Mouse (Mus musculus) G1E (cell line): ENCODE measurements around the gene Gpr157. TPM values are rescaled to one million over a fixed set of nuclear protein-coding genes. Genes with fewer than 3 reads are reported as not detected.

Experiments
- ATAC-seq: 2 replicates; pipeline ENCODE4 v1.8.0; 2016; ENCODE audit warnings: mild to moderate bottlenecking; ENCODE audit not compliant: insufficient number of reproducible peaks, poor library complexity, low FRiP score, severe bottlenecking; ENCODE audit errors: extremely low read depth
- DNase-seq: peaks from one replicate; pipeline ENCODE4 v3.0.0; 2012; ENCODE audit warnings: low spot score
- H3K27me3 ChIP-seq: 2 replicates; pipeline ENCODE4 v1.6.1; 2012; ENCODE audit warnings: mild to moderate bottlenecking, low read length, inconsistent platforms; ENCODE audit not compliant: insufficient read depth
- H3K36me3 ChIP-seq: replicated peaks from 2 replicates; pipeline ENCODE3; 2012; ENCODE audit warnings: mild to moderate bottlenecking, inconsistent platforms
- H3K4me1 ChIP-seq: 2 replicates; pipeline ENCODE4 v1.6.1; 2012; ENCODE audit warnings: low read depth, low read length, inconsistent platforms, mixed read lengths; ENCODE audit not compliant: insufficient read depth
- H3K4me3 ChIP-seq: 2 replicates; pipeline ENCODE4 v1.5.1; 2012; ENCODE audit warnings: low read depth, mild to moderate bottlenecking, inconsistent platforms, low read length, moderate library complexity, mixed read lengths
- H3K9me3 ChIP-seq: replicated peaks from 2 replicates; pipeline ENCODE4 v1.6.1; 2012; ENCODE audit warnings: inconsistent platforms
- CTCF ChIP-seq: IDR thresholded peaks from 2 replicates; pipeline ENCODE4 v1.5.1; 2012; ENCODE audit warnings: low read depth, low read length, inconsistent platforms, mixed read lengths
- GATA1 ChIP-seq: IDR thresholded peaks from 2 replicates; pipeline ENCODE4 v1.6.1; 2012; ENCODE audit warnings: borderline replicate concordance, low read length, inconsistent platforms, mixed read lengths
- GATA2 ChIP-seq: IDR thresholded peaks from 2 replicates; pipeline ENCODE4 v1.6.1; 2012; ENCODE audit warnings: low read depth, low read length, inconsistent platforms, borderline replicate concordance
- POLR2AphosphoS5 ChIP-seq: IDR thresholded peaks from 2 replicates; pipeline ENCODE4 v1.6.1; 2012; ENCODE audit warnings: low read depth, low read length, inconsistent platforms; ENCODE audit not compliant: insufficient replicate concordance
- TAL1 ChIP-seq: conservative IDR thresholded peaks from 2 replicates; pipeline ENCODE4 v1.6.1; 2012; ENCODE audit warnings: low read depth, low read length, inconsistent platforms, mixed read lengths
- polyA plus RNA-seq: library from polyadenylated mRNA; stranded (reverse); fragments of >175 nt; gene quantifications from 2 replicates; pipeline ENCODE4 v1.2.3, GENCODE M21; 2012
- total RNA-seq, 2 experiments: library from RNA; stranded (forward) in 1 of 2; stranded (reverse) in 1 of 2; fragments of 200-1000 nt in 1 of 2; fragments of >200 nt in 1 of 2; fragmentation: Nextera tagmentation in 1 of 2; gene quantifications; 2 replicates each; pipeline ENCODE4 v1.2.3; 2014 to 2017

Gene Gpr157
- total and polyA plus RNA-seq, 3 experiments = 0.01 to 0.11 TPM; not detected in 1

GRCm38 (mm10) chr4:150056171-150056570 is 31.0 kb upstream of the Gpr157 start:
- no peaks in the 10 kb centered on the region for H3K9me3 ChIP-seq
- TF ChIP-seq TAL1 = no peak
- no peak for TF ChIP-seq GATA2
- no peak for TF ChIP-seq POLR2AphosphoS5
- no peak for TF ChIP-seq CTCF
- TF ChIP-seq GATA1 = no peak
- H3K4me1 ChIP-seq = peaks cover 24% of the 10 kb centered on the region
- DNase-seq = no peak
- no peak for ATAC-seq
- no peak overlapping the region for H3K4me3 ChIP-seq
- peaks cover 96% of the 10 kb centered on the region for H3K36me3 ChIP-seq
- H3K27me3 ChIP-seq = peaks cover 2% of the 10 kb centered on the region; the same call in 1 of the 2 replicates

GRCm38 (mm10) chr4:150057722-150058121 is 29.4 kb upstream of the Gpr157 start:
- TF ChIP-seq GATA2 = no peak
- no peak for TF ChIP-seq CTCF
- TF ChIP-seq GATA1 = no peak
- no peak for TF ChIP-seq POLR2AphosphoS5
- TF ChIP-seq TAL1 = no peak
- no peak overlapping the region for H3K4me3 ChIP-seq
- peaks cover 2% of the 10 kb centered on the region; the same call in 1 of the 2 replicates for H3K27me3 ChIP-seq
- ATAC-seq (no peak), DNase-seq (no peak)
- H3K4me1 ChIP-seq = peaks cover 18% of the 10 kb centered on the region
- H3K9me3 ChIP-seq = no peaks in the 10 kb centered on the region
- peaks cover 99% of the 10 kb centered on the region for H3K36me3 ChIP-seq

DNA sequence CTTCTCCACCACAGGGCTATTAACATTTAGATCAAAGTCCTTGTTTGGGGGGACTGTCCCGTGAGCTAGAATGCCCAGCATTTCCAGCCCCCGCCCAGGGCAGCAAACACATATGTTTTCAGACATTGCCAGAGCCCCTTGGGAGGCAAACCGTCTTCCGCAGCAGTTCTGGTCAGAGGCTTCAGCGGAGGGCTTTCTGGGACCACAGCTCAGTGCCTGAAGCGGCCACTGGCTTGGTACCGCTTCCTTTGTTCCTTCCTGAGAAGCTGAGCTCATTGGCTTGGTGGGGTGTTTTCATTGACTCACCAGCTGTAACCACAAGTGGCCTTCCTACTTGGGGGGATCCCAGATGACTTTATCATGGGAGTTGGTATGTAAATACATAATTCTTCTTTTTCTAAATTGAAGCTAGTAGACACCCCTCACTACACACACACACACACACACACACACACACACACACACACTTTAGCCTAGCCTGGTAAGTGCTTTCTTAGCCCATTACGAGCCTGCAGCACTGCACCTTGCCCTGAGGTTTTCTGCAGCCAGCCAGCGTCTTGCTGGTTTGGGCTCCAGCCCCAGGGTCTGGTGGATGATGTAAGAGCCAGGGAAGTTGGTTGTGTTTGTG is 27.2 kb upstream of the Gpr157 start:
- no peak for DNase-seq
- Histone ChIP-seq H3K4me3 (no peak overlapping the region), H3K4me1 (peaks cover 6% of the 10 kb centered on the region; the same call in 1 of the 2 replicates), H3K27me3 (peaks cover 2% of the 10 kb centered on the region; the same call in 1 of the 2 replicates), H3K9me3 (no peaks in the 10 kb centered on the region), H3K36me3 (peaks cover 97% of the 10 kb centered on the region)
- ATAC-seq = no peak
- TF ChIP-seq POLR2AphosphoS5 = no peak
- no peak for TF ChIP-seq GATA2
- no peak for TF ChIP-seq CTCF
- TF ChIP-seq GATA1 = no peak
- TF ChIP-seq TAL1 = no peak

GRCm38 (mm10) chr4:150060469-150061170 is 26.5 kb upstream of the Gpr157 start:
- no peak for ATAC-seq
- Histone ChIP-seq H3K27me3 (peaks cover 2% of the 10 kb centered on the region; the same call in 1 of the 2 replicates), H3K4me1 (peaks cover 9% of the 10 kb centered on the region; the same call in 1 of the 2 replicates), H3K36me3 (peaks cover 97% of the 10 kb centered on the region), H3K9me3 (no peaks in the 10 kb centered on the region), H3K4me3 (no peak overlapping the region)
- TF ChIP-seq GATA2 = no peak
- no peak for TF ChIP-seq TAL1
- no peak for TF ChIP-seq POLR2AphosphoS5
- TF ChIP-seq GATA1 = no peak
- no peak for TF ChIP-seq CTCF
- no peak for DNase-seq

- no peak overlapping the region for H3K4me3 ChIP-seq
- H3K36me3 ChIP-seq = peaks cover 97% of the 10 kb centered on the region
- H3K4me1 ChIP-seq = peaks cover 7% of the 10 kb centered on the region; the same call in 1 of the 2 replicates
- H3K9me3 ChIP-seq = no peaks in the 10 kb centered on the region
- DNase-seq (no peak), ATAC-seq (no peak)
- no peak for TF ChIP-seq POLR2AphosphoS5
- no peak for TF ChIP-seq CTCF
- no peak for TF ChIP-seq GATA1
- no peak for TF ChIP-seq TAL1
- no peak for TF ChIP-seq GATA2
- peaks cover 2% of the 10 kb centered on the region; the same call in 1 of the 2 replicates for H3K27me3 ChIP-seq
Measured at GRCm38 (mm10) chr4:150061432-150062225, 25.5 kb upstream of the Gpr157 start.
